Mouse (Mus musculus) frontal cortex, adult (tissue): ENCODE data around the gene Abl1.

ENCODE experiments used
- ATAC-seq: cut with Nextera tagmentation; 2 replicates; pipeline ENCODE4 v1.9.2; 2017; ENCODE audit warnings: mild to moderate bottlenecking, moderate library complexity, mixed read lengths; ENCODE audit not compliant: low TSS enrichment

Gene Abl1

GRCm38 (mm10) chr2:31689045-31689444 lies 869 bp downstream of the Abl1 start:
- ATAC-seq = no peak

DNA sequence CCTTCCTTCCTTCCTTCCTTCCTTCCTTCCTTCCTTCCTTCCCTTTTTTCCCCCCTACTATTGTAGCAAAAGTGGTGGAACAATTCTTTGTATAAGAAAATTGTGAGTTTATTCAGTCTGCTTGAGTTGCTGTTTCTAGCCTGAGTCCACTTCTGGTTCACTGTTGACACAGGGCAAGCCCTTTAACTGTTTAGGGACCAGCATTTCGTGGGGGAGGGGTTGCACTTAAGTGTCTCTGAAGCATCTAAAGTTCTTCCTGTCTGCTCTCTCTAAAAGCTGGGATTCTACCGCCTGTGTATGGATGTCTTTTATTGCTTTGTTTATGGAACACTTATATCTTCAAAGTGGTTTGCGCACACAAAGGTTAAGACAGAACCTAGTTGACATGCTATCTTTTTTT lies 1.9 kb downstream of the Abl1 start:
- no peak for ATAC-seq

GRCm38 (mm10) chr2:31698209-31698608 lies 10.0 kb downstream of the Abl1 start:
- ATAC-seq = no peak

GRCm38 (mm10) chr2:31700545-31701446 lies 12.6 kb downstream of the Abl1 start:
- ATAC-seq = no peak

GRCm38 (mm10) chr2:31703226-31703625 lies 15.1 kb downstream of the Abl1 start:
- ATAC-seq = no peak

- ATAC-seq = no peak
Observed at GRCm38 (mm10) chr2:31705914-31706313, 17.7 kb downstream of the Abl1 start.

DNA sequence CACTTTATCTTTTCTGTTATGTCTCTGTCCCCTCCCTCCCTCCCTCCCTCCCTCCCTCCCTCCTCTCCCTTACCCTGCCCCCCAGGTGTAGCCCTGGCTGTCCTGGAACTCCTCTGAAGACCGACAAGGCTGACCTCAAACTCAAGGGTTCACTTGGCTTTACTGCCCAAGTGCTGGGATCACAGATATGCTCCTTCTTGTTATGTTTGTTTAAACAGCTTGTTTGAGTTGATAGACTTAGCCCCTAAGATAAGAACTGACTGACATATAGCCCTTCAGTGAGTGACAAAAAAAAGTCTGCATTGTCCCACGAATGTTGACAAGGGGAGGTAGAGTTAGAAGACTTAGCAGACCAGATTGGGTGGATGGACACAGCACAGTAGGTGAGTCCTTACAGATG lies 18.4 kb downstream of the Abl1 start:
- no peak for ATAC-seq

GRCm38 (mm10) chr2:31712716-31713115 lies 24.5 kb downstream of the Abl1 start:
- ATAC-seq = no peak

DNA sequence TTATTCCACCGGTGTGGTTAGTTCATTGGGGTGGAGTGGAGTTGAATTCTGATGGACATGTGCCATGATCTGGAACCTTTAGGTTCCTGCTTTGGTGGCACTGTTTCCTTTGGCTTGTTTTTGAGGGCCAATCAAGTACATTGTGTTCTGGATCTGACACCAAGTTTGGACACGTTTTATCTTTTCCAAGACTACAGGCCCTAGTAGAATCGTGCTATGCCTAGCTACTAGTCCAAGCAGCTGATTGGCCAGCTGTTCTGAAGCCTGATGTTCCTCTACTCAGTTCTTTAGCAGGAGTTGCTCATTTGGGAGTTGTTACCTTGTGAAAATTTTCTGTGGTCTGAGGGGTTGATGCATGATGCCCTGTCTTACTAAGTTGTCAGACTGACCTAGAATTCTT lies 25.6 kb downstream of the Abl1 start:
- no peak for ATAC-seq

GRCm38 (mm10) chr2:31714780-31715179 lies 26.6 kb downstream of the Abl1 start:
- no peak for ATAC-seq

DNA sequence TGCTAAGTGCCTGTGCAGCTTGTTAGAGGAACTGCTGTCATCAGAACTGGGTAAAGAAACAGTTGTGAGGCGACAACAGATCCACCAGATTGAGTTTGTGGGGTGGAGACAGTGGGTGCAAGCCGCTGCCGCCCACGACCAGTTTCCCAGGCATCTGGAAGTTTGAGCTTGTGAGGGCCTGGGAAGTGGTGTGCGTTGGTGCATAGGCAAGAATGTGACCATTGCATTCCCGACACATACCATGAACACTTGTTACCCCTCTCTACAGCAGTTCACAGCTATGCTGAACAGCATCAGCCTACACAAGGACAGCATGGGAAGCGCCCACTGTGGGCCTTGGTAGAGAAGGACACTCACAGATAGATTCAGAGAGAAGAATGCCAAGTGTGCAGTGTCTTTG lies 27.8 kb downstream of the Abl1 start:
- ATAC-seq = peak; percentile 88

- no peak for ATAC-seq
Observed at GRCm38 (mm10) chr2:31719202-31719880, 31.2 kb downstream of the Abl1 start.

DNA sequence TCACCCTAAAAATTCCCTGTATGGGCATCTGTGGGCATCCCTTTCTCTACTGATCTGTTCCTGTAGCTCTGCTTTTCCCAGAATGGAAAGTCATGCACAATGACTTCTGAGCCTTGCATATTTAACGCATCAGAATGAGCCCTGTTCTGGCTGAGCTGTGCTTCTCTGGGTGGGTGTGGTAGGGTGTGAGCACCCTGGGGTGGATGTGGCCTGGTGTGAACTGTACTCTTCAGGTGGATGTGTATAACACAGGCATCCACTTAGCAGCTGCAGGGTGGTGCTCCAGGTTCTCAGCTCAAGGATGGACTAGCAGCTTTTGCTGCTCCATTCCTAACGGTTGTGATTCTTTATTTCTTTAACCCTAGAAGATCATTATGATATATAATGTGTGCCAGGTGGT lies 31.8 kb downstream of the Abl1 start:
- ATAC-seq = peak; percentile 17; the same call in 1 of the 2 replicates

GRCm38 (mm10) chr2:31720783-31721182 lies 32.6 kb downstream of the Abl1 start:
- ATAC-seq = no peak

DNA sequence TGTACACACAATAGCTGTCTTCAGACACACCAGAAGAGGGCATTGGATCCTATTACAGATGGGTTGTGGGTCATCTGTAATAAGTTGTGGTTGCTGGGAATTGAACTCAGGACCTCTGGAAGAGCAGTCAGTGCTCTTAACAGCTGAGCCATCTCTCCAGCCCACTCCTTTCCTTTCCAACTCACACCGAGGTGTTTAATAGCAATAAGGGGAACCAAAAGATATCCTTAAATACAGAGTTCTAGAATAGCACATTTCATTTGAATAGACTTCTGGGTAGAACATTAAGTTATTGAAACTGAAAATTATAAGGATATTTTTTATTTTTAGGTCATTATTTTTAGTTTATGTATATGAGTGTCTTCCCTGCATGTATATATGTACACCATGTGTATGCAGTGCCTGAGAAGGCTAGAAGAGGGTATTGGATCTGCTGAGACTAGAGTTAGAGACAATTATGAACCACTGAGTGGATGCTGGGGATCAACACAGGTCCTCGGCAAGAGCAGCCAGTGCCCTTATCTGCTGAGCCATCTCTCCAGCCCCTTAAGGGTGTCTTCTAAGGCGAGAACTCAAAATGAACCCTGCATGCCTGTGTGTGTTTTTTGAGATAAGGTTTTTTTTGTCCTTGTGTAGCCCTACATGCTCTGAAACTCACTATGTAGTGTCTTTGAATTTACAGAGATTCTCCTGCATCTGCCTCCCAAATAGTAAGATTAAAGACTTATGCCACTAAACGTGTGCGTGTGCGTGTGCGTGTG lies 36.7 kb downstream of the Abl1 start:
- ATAC-seq = no peak

- ATAC-seq = peak; percentile 83
Observed at GRCm38 (mm10) chr2:31727576-31728277, 39.6 kb downstream of the Abl1 start.

GRCm38 (mm10) chr2:31730640-31731039 lies 42.5 kb downstream of the Abl1 start:
- ATAC-seq = no peak

DNA sequence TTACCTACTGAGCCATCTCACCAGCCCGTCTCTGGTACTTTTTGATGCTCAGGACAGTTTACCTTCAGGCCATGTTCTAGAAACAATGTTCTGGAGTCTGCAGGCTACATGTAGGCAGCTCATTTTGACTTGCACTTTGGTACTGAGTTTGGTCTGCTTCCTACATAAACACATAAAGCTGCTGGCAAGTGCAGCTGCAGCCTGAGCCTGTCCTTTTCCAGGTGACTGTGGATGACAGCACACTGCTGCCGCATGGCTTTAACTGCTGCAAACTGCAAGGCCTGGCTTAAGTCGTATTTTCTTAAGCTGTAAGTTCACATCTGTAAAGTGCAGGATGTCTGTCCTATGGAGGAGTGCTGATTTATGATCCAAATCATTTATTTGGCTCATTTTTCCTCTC lies 44.3 kb downstream of the Abl1 start:
- ATAC-seq = no peak

GRCm38 (mm10) chr2:31733558-31733957 lies 45.4 kb downstream of the Abl1 start:
- ATAC-seq = no peak

DNA sequence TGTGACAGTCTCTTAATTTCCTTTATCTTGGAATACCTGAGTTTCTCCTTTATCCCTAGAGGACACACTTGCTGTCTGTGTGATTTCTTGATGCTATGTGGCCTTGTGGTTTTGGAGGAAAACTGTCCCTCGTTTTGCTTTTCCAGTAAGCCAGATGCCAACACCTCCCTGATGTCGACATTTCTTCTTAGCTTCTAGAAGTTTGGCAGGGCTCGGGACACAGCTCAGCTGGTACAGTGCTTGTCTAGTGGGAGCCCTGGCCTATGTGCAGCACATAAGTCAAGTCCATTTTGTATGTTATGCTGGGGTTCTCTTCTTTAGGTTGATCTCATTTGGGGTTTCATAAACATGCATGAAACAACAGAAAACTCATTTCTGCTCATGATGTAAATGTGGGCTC lies 50.9 kb downstream of the Abl1 start:
- no peak for ATAC-seq

DNA sequence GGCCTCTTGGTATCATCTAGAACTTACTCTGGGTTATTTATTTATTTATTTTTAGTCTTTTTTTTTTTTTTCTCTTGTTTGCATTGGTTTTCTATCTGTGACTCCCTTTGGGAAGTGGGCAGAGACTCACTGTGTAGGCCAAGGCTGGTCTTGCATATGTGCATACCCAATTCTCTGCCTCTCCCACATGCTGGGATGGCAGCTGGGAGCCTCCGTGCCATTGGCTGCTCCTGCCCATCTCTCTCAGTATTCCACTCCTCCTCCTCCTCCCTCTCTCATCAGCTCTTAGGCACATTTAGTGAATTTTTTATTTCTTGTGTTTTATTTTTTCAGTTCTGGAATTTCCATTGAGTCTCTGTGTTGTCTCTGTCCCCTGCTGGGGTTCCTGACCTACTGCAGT lies 53.6 kb downstream of the Abl1 start:
- peak; percentile 67; the same call in 1 of the 2 replicates for ATAC-seq

DNA sequence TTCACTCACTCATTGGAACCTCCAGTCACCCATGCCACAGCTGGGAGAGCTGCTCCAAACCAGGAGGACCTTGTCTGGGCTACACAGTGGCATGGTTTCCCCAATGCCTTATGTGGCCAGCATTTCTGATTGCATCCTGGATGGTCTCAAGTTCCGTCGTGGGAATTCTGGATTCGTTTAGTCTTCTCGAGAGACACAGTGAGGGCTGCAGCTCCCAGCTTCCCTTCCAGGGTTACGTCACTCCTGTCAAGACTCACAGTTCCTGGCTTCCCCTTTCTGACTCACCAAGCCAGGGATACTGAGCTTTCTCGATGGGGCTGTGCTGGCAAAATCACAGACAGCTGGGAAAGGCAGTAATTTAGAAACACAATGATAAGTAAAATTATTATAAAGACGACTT lies 54.0 kb downstream of the Abl1 start:
- ATAC-seq = peak; percentile 70; the same call in 1 of the 2 replicates
